Mouse (Mus musculus) layer of hippocampus, postnatal 14 days (tissue): ENCODE measurements around the gene Eme1. TPM values are rescaled to one million over a fixed set of nuclear protein-coding genes. Genes with fewer than 3 reads are reported as not detected.
A peak's percentile ranks its signal among the peaks of the same experiment; 100 is the strongest.
"Not testable (repeated sequence)": the region's sequence is repeated elsewhere in the genome, so short reads cannot be mapped to it uniquely, and the experiment has no call there.

Source experiments
- DNase-seq, 2 experiments: peaks; one replicate each; pipeline ENCODE4 v3.0.0; 2021 to 2022; ENCODE audit warnings: low spot score in 2 of 2, mixed read lengths in 1 of 2
- long read RNA-seq, 2 experiments: library from polyadenylated mRNA; stranded (forward); transcript quantifications; one replicate each; pipeline ENCODE4 v2.0.0; 2021
- total RNA-seq, 2 experiments: library from RNA; stranded (reverse); gene quantifications; 2 replicates each; pipeline ENCODE4 v1.2.3; 2021

The Eme1 gene
- total RNA-seq = under 1 TPM; 0.60 to 0.78 TPM
- long read RNA-seq, experiment 1, partial matches to known transcripts = 0 of 1 reads
- long read RNA-seq, experiment 1, other reads (novel, unspliced or antisense) = 1 of 1 reads
- long read RNA-seq, experiment 2, partial matches to known transcripts = 0 of 1 reads
- long read RNA-seq, experiment 2, other reads (novel, unspliced or antisense) = 1 of 1 reads

DNA sequence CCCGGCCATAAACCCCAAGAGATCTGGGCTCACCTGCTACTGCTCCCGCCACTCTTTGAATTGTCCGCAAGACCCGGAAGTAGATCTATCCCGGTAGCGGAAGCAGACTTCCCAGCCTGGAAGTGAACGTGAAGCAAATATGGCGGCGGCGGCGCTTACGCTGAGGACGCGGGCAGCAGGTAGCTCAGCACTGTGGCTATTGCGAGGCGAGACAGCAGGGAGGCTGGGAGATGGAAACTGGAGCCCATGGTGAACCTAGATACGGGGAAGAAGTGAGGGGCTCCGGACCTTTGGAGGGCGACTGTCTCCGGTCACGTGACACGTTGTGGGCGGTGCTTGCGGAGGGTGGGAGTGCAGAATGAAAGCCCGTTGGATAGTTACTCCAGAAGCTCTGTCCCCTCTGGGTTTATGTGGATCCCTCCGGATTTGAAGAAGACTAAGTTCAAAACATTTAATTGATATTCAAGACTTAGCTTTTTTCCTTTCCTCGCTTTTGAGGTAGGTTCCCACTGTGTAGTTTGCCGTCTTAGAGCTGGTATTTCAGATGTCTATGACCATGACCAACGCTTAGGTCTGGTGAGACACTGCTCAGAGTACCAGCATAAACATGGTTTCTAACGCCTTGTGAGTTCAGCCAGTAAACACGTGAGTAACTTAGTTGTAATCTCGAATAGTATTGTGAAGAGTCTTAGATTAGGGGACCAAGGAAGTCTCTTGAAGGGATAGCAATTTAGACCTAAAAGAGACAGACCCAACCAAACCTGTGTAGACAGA lies at the start of gene Eme1, which contains the start of gene Mrpl27:
Eme1 (minus strand) TSS at position 302 of the 774 bp plus-strand sequence.
Mrpl27 (plus strand) TSS at position 105 of the 774 bp plus-strand sequence.
- peak; percentile 87 to 88 for DNase-seq

DNA sequence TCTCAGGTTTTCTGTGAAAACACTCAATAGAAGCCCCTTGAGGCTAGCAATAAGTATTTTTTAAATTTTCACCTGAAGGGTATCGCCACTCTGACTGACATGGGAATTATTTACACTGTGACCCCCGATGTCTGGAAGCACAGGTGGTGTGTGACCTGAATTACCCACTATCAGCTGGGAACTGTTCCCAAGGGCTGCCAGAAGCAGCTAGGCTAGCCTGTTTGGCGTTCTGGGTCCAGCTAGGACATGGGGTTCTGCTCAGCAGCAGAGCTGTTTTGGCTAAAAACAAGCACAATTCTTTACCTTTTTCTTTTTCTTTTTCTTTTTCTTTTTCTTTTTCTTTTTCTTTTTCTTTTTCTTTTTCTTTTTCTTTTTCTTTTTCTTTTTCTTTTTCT lies 48.4 kb upstream of the Eme1 start:
- no peak for DNase-seq

DNA sequence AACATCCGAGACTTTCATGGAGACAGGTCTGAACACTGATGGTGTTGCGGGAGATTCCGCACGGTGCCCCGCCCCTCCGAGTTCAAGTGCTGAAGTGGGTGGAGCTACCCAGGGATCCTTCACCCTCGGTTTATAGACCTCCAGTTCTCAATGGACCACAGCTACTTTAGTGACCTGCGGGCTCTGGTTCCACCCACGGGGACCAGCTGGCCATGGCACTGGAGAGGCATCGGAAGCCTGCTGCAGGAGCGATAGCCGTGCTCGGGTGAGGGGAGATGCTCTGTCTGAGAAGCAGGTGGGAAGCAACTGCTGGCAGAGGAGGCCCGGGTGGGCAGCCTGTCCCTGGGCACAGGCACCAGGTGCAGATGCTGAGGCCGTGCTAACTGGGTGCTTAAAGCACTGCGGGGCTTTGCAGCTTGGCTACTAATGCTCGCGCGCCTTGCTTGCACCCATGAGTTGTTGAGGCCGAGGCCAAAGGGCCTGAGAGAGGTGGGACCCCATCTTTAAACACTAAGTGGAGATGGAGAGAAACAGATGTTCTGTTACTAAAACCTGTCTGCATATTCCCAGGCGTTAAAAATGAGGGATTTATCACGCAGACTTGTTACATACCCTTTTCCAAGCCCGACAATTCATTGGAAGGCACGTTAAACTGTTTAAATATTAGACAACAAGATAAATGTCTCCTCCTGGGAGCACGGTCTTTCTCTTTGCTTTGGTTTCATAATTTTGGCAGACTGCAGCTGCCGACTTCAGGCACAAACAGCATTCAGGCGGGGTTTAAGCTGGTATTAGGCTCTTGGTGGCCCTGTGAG lies 47.8 kb upstream of the Eme1 start:
- DNase-seq = no peak

DNA sequence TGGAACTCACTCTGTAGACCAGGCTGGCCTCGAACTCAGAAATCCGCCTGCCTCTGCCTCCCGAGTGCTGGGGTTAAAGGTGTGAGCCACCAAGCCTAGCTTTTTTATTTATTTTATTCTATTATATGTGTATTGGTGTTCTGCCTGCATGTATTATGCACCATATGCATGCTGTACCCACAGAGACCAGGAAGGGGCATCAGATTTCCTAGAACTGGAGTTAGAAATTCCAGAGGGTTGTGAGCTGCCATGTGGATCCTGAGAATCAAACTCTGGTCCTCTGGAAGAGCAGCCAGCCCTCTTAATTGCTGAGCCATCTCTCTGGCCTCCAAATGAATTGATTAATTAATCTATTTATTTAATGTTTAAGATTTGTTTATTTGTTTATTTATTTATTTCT lies 45.6 kb upstream of the Eme1 start:
- no peak for DNase-seq

DNA sequence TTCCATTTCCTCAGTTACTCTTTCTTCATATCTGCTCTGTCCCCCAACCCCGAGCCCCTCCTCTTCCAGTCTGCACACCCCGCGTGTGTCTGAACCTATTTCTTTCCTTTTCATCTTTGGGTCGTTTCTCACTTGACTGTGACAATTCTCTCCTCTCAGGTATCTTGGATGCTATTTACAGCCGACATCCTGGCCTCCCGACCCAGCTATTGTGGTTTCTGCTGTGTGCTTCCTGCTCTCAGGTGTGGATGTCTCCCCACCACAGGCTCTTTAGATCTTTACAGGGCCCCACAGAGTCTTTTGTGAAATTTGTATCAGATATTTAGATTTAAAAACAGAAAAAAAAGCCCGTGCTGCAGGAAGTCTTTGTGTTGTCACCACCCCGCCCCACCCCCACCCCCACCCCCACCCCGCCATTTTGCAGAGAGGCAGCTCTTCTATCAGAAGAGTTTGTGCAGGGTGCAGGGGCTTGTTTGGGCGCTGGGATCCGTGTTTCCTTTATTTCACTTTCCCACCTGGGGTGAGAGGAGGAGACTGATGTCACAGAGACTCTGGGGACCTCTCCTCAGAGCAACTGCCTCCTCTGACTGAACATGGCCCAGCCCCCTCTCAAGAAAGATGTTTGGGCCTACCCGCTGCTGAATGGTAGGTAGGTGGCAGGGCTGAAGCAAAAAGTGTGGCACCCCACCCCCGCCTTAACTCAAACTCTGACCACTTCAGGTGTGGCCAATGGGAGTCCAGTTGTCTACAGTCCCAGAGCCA lies 44.1 kb upstream of the Eme1 start:
- no peak for DNase-seq

DNA sequence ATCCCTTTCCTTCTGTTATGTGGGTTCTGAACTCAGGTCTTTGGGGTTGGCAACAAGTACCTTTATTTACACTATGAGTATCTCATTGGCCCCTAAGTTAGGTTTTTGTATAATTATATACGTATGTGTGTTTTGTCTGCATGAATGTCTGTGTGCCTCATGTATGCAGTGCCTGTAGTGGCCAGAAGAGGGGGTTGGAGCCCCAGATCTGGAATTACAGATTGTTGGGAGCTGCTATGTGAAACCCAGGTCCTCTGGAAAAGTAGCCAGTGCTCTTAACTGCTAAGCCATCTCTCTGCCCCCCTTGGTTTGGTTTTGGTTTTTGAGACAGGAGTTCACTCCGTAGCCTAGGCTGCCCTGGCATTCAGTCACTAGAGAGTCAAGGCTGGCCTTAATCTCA lies 43.4 kb upstream of the Eme1 start:
- DNase-seq = no peak

DNA sequence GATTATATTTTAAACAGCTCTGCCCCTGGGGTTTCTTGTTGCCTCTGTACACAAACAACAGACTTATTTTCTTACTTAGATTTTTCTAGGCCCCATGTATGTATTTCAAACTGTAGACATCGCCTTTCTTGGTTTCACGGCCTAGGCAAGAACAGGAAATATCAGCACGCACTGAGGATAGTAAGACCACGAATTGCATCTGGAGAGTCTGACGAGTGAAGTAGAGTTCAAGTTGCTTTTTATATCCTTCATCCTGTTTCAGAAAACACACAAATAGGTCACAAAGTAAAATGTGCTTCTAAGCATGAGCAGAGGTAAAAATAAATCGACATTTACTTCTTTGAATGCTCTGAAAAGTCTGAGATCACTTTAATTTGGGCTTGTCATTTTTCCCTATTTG lies 41.7 kb upstream of the Eme1 start:
- no peak for DNase-seq

DNA sequence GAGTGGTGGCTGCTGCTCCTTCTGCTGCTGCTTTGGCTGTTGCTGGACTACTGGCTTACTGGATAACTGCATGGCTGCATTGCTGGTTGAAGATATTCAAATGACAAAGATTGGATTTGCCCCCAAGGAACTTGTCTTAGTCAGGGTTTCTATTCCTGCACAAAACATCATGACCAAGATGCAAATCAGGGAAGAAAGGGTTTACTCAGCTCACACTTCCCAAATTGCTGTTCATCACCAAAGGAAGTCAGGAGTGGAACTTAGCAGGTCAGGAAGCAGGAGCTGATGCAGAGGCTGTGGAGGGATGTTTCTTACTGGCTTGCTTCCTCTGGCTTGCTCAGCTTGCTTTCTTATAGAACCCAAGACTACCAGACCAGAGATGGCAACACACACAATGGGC lies 38.7 kb upstream of the Eme1 start:
- DNase-seq = not testable (repeated sequence)

DNA sequence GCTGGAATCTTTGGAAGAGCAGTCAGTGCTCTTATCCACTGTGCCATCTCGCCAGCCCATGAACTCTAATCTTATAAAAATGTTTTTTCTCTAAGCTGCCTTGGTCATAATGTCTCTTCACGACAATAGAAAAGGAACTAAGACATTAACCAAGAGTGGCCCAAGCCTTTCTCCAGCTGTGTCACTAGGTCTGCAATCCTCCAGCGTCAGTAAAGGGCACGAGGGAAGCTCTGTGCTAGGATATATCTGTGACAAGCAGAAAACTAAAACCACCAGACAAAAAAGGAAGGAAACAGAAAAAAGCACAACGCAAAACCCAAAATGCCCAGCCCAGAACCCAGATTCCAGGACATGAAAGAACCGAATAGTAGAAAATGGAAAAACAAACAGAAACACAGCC lies 33.4 kb upstream of the Eme1 start:
- no peak for DNase-seq

DNA sequence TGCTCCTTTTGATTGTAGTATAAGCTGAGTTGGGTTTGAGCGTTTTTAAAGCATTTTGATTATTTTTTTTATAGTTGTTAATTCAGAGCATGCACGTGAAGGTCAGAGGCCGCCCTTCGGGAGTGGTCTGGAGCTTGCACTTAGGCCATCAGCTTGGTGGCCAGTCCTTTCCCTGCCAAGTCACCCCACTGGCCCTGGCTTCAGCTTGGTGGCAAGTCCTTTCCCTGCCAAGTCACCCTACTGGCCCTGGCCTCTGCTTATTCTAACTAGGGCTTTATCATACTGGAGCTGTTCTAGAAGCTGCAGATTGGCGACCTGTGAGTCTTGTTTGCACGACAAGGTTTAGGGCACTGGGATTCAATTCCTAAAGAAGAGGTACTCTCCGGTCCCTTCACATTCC lies 28.7 kb upstream of the Eme1 start:
- no peak for DNase-seq

DNA sequence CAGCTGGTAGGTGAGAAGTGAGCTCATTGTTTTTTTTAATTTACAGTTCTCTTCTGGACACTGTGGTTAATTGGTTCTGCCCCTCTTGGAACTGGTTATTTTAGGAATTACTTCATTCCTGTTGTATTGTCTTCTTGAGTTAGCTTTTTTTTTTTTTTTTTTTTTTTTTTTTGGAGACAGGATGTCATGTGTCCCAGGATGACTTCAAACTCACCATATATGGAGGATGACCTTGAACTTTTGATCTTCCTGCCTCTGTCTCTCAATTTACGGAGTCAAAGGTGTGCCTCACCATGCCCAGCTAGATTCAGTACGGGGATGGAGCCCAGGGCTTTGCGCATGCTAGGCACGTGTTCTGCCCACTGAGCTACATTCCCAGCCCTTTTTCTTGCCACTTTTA lies 27.9 kb upstream of the Eme1 start:
- DNase-seq = no peak

DNA sequence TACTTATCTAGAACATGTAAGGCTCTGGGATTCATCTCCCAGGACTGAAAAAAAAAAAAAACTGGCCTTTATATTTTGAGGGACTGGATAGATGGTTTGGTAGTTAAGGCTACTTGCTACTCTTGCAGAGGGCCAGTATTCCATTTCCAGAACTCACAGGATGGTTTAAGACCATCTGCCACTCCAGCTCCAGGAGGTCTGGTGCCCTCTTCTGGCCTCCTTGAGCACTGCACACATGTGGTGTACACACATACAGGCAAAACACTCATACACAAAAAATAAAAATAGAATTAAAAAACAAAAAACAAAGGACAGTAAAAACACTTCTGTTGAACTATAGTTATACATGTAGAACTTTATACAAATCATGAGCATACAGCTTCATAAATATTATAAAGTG lies 26.9 kb upstream of the Eme1 start:
- no peak for DNase-seq

DNA sequence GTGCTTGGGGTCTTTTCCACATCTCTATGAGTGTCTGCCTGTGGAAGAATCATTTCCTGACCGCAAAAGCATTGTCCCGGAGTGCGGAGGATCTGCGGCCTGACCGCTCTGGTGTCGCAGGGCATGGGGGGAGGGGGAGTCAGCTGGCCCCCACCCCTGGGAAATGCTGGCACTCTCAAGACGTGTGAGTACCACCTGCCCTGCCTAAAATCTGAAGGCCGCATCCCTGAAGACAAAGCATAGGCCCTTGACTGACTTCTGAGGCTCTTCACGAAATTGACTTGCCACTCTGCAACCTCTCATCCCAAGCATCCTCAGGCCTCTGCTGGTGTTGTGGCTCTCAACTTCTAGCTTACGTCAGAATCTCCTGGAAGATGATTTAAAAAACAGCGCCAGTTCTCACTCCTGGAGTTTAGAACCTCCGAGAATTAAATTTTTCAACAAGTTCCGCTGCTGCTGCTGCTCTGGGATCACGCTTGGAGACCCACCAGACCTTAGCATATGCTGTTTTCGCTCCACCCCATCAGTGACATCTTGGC lies 23.9 kb upstream of the Eme1 start:
- no peak for DNase-seq

DNA sequence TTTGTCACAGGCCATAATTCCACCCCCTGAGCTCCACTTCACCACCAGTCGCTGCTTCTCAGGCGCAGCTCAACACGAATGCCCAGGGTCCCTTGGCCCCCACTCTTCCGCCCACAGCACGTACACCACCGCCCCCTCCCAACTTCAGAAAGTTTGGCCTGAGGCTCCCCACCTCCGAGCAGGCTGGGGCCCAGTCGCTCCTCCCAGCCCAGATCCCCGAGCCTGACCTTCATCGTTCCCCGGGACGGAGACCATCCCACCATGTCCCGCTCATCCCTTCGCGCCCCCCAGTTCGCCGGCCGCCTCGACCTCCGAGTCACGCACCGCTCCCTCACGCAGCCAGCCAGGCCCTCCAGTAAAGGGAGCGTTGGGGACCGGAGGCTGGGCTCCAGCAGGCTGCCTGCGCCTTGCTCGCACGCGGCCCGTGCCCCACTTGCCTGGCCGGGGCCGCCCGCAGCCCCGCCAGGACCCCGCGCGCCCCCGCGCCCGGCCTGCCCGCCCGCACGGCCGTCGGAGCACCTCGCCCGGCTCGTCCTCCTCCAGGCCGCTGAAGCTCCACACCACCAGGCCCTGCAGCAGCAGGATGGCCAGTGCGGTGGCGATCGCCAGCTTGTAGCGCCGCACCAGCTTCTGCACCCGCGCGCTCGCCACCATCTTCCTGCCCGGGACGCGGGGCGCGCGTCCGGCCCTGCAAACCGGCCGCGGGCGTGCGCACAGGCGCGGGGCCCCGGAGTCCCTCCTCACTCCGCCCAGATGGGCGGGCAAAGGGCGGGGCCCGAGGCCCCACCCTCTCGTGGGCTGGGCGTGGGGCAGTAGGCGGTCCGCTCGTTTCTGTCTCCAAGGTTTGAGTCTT lies 23.2 kb upstream of the Eme1 start, which contains the start of gene Xylt2:
Xylt2 (minus strand) TSS at position 762 of the 853 bp plus-strand sequence.
- DNase-seq = peak; percentile 85 to 91

DNA sequence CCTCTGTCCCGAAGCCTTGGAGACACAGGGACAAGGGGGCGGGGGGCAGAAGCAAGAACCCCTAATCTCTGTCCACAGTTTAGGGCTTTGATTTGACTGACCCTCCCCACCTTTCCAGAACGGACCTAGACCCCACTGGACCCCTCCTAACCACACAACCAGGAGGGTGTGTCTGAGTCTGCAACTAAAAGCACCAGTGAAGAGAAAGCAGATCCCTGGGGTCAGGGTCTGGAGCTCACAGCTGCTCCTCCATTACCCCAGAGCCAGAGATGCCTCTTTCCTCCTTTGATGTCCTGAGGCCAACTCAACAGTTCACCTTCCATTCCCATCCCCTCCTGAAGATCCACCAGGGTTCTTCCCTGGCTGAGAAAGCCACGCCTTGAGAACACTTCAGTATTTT lies 22.5 kb upstream of the Eme1 start:
- no peak for DNase-seq

DNA sequence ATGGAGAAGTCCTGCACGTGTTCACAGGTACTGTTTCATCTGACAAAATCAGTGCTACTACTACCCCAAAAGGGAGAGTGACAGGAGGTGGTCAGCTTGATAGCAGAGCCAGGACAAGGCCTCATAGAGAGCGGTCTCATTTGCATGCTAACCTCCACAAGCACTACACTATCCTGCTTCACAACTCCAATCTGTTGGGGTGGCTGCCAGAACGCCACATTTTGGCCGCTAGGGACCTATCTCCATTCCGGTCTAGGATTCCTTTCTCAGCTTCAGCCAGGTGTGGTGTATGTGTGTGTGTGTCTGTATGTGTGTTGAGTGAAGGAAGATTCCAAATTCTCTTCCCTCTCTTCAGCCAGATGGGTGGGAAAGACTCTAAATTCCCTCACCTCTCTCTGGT lies 21.7 kb upstream of the Eme1 start:
- DNase-seq = no peak

DNA sequence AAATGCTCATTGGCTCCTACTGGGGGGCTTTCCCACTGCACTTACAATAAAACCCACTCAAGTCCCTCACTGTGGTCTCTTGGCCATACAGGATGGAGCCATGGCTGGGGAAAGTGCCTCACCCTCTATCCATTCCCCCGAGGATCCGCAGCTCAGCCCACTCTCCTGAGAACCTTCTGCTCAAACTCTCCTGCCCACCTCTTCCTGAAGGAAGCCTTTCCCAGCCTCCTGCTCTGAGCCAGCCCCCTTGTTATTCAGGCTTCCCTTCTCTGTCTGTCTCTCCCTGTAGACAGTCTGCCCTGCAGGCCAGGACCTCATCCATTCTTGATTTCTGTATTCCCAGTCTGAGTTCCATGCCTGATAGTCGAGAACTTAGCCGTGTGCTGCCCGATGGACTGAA lies 21.2 kb upstream of the Eme1 start:
- DNase-seq = no peak

DNA sequence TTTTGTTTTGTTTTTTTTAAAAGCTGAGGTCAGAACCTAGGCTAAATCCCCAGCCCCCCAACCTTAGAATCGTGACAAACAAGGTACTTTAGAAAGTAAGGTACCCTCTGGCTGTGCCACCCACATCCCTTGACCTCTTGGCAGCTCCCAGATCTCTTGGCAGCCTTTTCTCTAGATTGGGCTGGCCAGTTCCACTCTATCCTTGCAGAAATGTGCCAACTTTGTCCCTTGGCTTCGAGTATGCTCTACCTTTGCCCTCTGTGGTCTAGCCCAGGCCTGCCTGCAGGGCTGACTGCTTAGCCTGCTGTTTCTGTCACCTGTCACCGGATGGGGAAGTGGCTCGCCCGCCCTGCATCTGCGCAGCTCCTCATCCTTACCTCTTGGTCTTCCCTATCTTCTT lies 11.5 kb upstream of the Eme1 start:
- no peak for DNase-seq

DNA sequence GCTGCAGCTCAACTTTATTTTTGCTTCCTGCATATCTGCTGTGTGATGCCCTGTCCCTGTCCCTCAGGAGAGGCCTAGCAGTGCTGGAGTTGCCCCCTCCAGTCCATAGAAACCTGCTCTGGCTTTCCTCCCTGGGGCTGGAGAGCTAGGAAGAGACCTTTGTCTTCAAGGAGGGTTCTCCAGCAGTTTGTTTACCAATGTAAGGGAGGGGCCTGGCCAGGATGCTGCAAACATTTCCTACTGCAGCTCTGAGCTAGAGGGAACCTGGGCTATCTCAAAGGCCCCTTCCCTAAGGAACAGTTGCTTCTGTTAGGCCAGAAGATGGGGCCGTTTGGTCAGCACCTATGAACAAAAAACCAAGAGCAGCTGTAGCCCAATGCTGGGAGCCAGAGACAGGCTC lies 7.6 kb upstream of the Eme1 start:
- DNase-seq = no peak

DNA sequence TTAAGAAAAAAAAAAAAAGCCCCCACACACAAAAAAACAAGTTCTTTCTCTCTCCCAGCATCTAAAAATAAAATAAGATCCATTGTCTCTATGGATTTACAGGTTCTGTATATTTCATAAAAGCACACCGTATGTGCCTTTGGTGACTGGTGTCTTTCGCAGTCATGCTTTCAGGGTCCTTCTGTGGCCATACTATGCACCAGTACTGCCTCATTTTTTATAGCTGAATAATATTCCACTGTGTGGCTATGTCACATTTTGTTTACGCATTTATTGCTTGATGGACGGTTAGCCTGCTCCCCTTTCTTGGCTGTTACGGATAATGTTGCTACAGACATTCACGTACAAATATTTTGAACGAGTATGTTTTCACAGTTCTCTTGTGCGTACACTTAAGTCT lies 791 bp downstream of the Eme1 start:
- DNase-seq = no peak
